ENCODE assay signal across 9 mouse cellular contexts in the genomic region with DNA sequence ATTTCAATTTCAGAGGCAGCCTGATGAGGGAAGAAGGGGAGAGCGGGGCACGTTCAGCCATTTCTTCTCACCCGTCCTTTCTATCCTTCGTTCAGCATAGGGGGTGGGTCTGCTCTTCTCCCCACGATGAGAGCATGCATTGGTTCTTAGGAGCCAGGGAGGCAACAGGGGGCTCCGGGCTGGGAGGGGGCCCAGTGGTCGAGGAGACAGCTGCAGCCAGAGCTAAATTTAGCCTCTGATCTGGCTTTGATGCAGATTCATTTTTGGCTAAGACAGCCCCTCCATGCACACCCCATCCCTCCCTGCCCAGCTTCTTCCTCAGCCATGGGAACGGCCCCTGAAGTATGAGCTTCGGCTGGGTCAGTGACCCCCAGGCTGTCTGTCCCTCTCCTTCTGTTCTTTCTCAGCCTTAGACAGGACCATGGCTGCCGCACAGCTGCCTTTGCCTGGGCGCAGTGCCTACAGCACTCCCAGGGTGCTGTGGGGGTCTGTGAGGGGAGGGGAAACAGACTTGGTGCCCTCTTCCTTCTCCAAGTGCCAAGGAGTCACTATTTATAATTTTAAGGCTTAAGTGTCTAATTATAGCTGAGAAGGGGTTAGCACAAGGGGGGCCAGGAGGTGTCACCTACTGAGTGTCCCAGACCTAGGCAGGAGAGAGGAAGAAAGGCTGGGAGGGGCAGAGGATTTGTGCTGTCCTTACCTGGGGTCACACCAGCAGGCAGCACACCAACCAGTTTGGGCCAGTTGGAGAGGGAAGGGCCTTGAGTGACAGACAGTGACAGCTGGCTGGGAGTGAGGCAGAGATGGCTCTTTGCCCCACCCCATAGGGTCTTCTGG. TPM values are rescaled to one million over a fixed set of nuclear protein-coding genes. Genes with fewer than 3 reads are reported as not detected.
DNase-seq lines count a peak whose midpoint lies in the region; ATAC-seq and TF ChIP-seq lines count a peak whose summit lies in the region.
"Had no signal": no experiment of that assay in that cellular context is flagged by ENCODE, and none has a peak within 500 bp of the region (broad histone marks: within the 10 kb centered on the region; RNA-seq: fewer than 3 reads in every experiment).

No protein-coding gene starts in this region.

- no peaks in the 10 kb centered on the region for H3K9me3 ChIP-seq in heart, embryonic 11.5 days (replicated peaks; ENCODE audit: control insufficient read depth, low read length)
- H3K9me3 ChIP-seq in embryonic facial prominence, embryonic 14.5 days (ENCODE audit: control insufficient read depth, low read length): no peaks in the 10 kb centered on the region
- H3K9me3 ChIP-seq in hindbrain, embryonic 10.5 days: no peaks in the 10 kb centered on the region
- no peaks in the 10 kb centered on the region for H3K9me3 ChIP-seq in midbrain, postnatal 0 days (ENCODE audit: low read length)
- H3K9me3 ChIP-seq: G1E had no signal

- peaks cover 9% of the 10 kb centered on the region for H3K27me3 ChIP-seq in heart, embryonic 11.5 days (ENCODE audit: control insufficient read depth, insufficient read depth, low read length)
- H3K27me3 ChIP-seq in embryonic facial prominence, embryonic 14.5 days (replicated peaks; ENCODE audit: control insufficient read depth, insufficient read depth, low read length): no peaks in the 10 kb centered on the region
- H3K27me3 ChIP-seq in hindbrain, embryonic 10.5 days (ENCODE audit: insufficient read depth, poor library complexity, severe bottlenecking): peaks cover 42% of the 10 kb centered on the region
- no peaks in the 10 kb centered on the region for H3K27me3 ChIP-seq in midbrain, postnatal 0 days (ENCODE audit: insufficient read depth, low read length)

- H3K4me1 ChIP-seq in heart, embryonic 11.5 days (ENCODE audit: control insufficient read depth, insufficient read depth, low read length): peaks cover 29% of the 10 kb centered on the region
- H3K4me1 ChIP-seq in embryonic facial prominence, embryonic 14.5 days (ENCODE audit: control insufficient read depth, insufficient read depth, low read length): peaks cover 21% of the 10 kb centered on the region
- H3K4me1 ChIP-seq in hindbrain, embryonic 10.5 days (replicated peaks): peaks cover 44% of the 10 kb centered on the region
- peaks cover 30% of the 10 kb centered on the region for H3K4me1 ChIP-seq in midbrain, postnatal 0 days (ENCODE audit: insufficient read depth, low read length)

- no peak for TF ChIP-seq CTCF in midbrain, postnatal 0 days (IDR thresholded peaks at IDR 0.05)

- H3K27ac ChIP-seq in heart, embryonic 11.5 days (ENCODE audit: low read depth, low read length): no peak overlapping the region
- peak overlapping the region; percentile 13; the same call in 1 of the 2 replicates for H3K27ac ChIP-seq in embryonic facial prominence, embryonic 14.5 days (replicated peaks; ENCODE audit: low read depth, low read length)
- H3K27ac ChIP-seq in hindbrain, embryonic 10.5 days: peak overlapping the region; percentile 60
- H3K27ac ChIP-seq in midbrain, postnatal 0 days (ENCODE audit: low read depth, low read length): no peak overlapping the region

- ATAC-seq in heart, embryonic 11.5 days (replicated peaks; ENCODE audit: insufficient number of reproducible peaks, low FRiP score, low TSS enrichment): no peak
- no peak for ATAC-seq in embryonic facial prominence, embryonic 14.5 days (ENCODE audit: low read depth)
- no peak for ATAC-seq in midbrain, postnatal 0 days (ENCODE audit: low FRiP score)
- ATAC-seq in megakaryocyte progenitor cell, adult 5-6 weeks (replicated peaks; ENCODE audit: poor library complexity): no peak

- 47% methylated on average over 11 of the region's 11 CpGs for WGBS in heart, embryonic 11.5 days (ENCODE audit: insufficient replicate concordance)
- 51% methylated on average over 11 of the region's 11 CpGs for WGBS in embryonic facial prominence, embryonic 14.5 days
- 58% methylated on average over 11 of the region's 11 CpGs for WGBS in hindbrain, embryonic 10.5 days
- 49% methylated on average over 11 of the region's 11 CpGs for WGBS in midbrain, postnatal 0 days

- H3K4me2 ChIP-seq in heart, embryonic 11.5 days: peak overlapping the region; percentile 27; the same call in 1 of the 2 replicates
- H3K4me2 ChIP-seq in embryonic facial prominence, embryonic 14.5 days (ENCODE audit: low read depth, low read length): peak overlapping the region; percentile 84
- peak overlapping the region; percentile 76; the same call in 1 of the 2 replicates for H3K4me2 ChIP-seq in midbrain, postnatal 0 days (ENCODE audit: low read depth, low read length, poor library complexity, severe bottlenecking)

- no peak for DNase-seq in heart, postnatal 4 days
- DNase-seq in embryonic facial prominence, embryonic 14.5 days (ENCODE audit: low spot score): peak; percentile 58
- no peak for DNase-seq in hindbrain, embryonic 10.5 days (ENCODE audit: low spot score)
- DNase-seq in midbrain, postnatal 0 days (ENCODE audit: low spot score): peak; percentile 47
- DNase-seq in layer of hippocampus, postnatal 25 days (ENCODE audit: extremely low spot score in 1 of 2, low spot score in 1 of 2): no peak
- no peak for DNase-seq in embryo, embryonic 11 days

- no peak overlapping the region for H3K9ac ChIP-seq in heart, embryonic 11.5 days (ENCODE audit: low read depth, low read length)
- peak overlapping the region; percentile 25; the same call in 1 of the 2 replicates for H3K9ac ChIP-seq in embryonic facial prominence, embryonic 14.5 days (ENCODE audit: low read depth, low read length)
- 0 out of 2 replicates have a peak overlapping the region, but pooled peaks have one; percentile 5 for H3K9ac ChIP-seq in midbrain, postnatal 0 days (replicated peaks; ENCODE audit: low read length, poor library complexity, severe bottlenecking)

- H3K4me3 ChIP-seq in heart, embryonic 11.5 days (ENCODE audit: low read depth, low read length): no peak overlapping the region
- no peak overlapping the region for H3K4me3 ChIP-seq in embryonic facial prominence, embryonic 14.5 days (ENCODE audit: low read depth, low read length)
- peak overlapping the region; percentile 85 for H3K4me3 ChIP-seq in hindbrain, embryonic 10.5 days
- no peak overlapping the region for H3K4me3 ChIP-seq in midbrain, postnatal 0 days (ENCODE audit: low read depth, low read length)

- H3K36me3 ChIP-seq in heart, embryonic 11.5 days (ENCODE audit: control insufficient read depth, insufficient read depth, low read length): peaks cover 2% of the 10 kb centered on the region; the same call in 1 of the 2 replicates
- peaks cover 41% of the 10 kb centered on the region for H3K36me3 ChIP-seq in embryonic facial prominence, embryonic 14.5 days (ENCODE audit: control insufficient read depth, insufficient read depth, low read length)
- H3K36me3 ChIP-seq in hindbrain, embryonic 10.5 days: peaks cover 54% of the 10 kb centered on the region
- peaks cover 28% of the 10 kb centered on the region for H3K36me3 ChIP-seq in midbrain, postnatal 0 days (ENCODE audit: insufficient read depth, low read length)
- H3K36me3 ChIP-seq: G1E had no signal

RNA-seq across cellular contexts. Expression of a gene that starts 3.4 kb away (rescaled TPM):
- 2.2 and 2.8 TPM in 2 replicates for polyA plus RNA-seq in heart, embryonic 11.5 days (2014; fragmentation: Nextera tagmentation; extraction: Ambion mirVana)
- total RNA-seq in heart, postnatal 4 days (2021): 1 to 10 TPM; 7.5 to 8.1 TPM
- 14.4 and 16.6 TPM in 2 replicates for polyA plus RNA-seq in embryonic facial prominence, embryonic 14.5 days (2014; fragmentation: Nextera tagmentation; extraction: Ambion mirVana)
- 9.9 and 24.3 TPM in 2 replicates for polyA plus RNA-seq in hindbrain, embryonic 10.5 days (2016; fragmentation: Nextera tagmentation; extraction: Ambion mirVana)
- total RNA-seq in midbrain, postnatal 0 days (2014; rRNA removed): 126 and 148 TPM in 2 replicates
- 17.1 and 18.4 TPM in 2 replicates for polyA plus RNA-seq in midbrain, postnatal 0 days (2015; fragmentation: Nextera tagmentation; extraction: Ambion mirVana)
- total RNA-seq in layer of hippocampus, postnatal 25 days (2021): 10 to 100 TPM; 35.1 to 41.9 TPM
- 0.05 and 0.07 TPM in 2 replicates for total RNA-seq in megakaryocyte progenitor cell, adult 5-6 weeks (2015)
- not detected in 2 replicates for total RNA-seq in megakaryocyte progenitor cell, adult 5-6 weeks (2017)

RNA-seq across cellular contexts. Expression of a gene that starts 21.5 kb away (rescaled TPM):
- polyA plus RNA-seq in heart, embryonic 11.5 days (2014; fragmentation: Nextera tagmentation; extraction: Ambion mirVana): 0.79 and 1.5 TPM in 2 replicates
- total RNA-seq in heart, postnatal 4 days (2021): 1 to 10 TPM in 1 of 2 experiments, under 1 TPM in 1; 0.54 to 1.2 TPM
- polyA plus RNA-seq in embryonic facial prominence, embryonic 14.5 days (2014; fragmentation: Nextera tagmentation; extraction: Ambion mirVana): 5.8 and 6.4 TPM in 2 replicates
- 2.1 and 2.9 TPM in 2 replicates for polyA plus RNA-seq in hindbrain, embryonic 10.5 days (2016; fragmentation: Nextera tagmentation; extraction: Ambion mirVana)
- 0.93 and 1.2 TPM in 2 replicates for total RNA-seq in midbrain, postnatal 0 days (2014; rRNA removed)
- 2.2 and 2.8 TPM in 2 replicates for polyA plus RNA-seq in midbrain, postnatal 0 days (2015; fragmentation: Nextera tagmentation; extraction: Ambion mirVana)
- 1 to 10 TPM; 2.1 to 3.1 TPM for total RNA-seq in layer of hippocampus, postnatal 25 days (2021)
- 17.9 and 18.7 TPM in 2 replicates for total RNA-seq in megakaryocyte progenitor cell, adult 5-6 weeks (2015)
- total RNA-seq in megakaryocyte progenitor cell, adult 5-6 weeks (2017): 17.8 and 25.1 TPM in 2 replicates
- polyA plus RNA-seq: G1E had no signal

RNA-seq across cellular contexts. Expression of a gene that starts 29.7 kb away (rescaled TPM):
- 6.5 and 7.6 TPM in 2 replicates for polyA plus RNA-seq in heart, embryonic 11.5 days (2014; fragmentation: Nextera tagmentation; extraction: Ambion mirVana)
- total RNA-seq in heart, postnatal 4 days (2021): 1 to 10 TPM; 5.3 to 6.0 TPM
- polyA plus RNA-seq in embryonic facial prominence, embryonic 14.5 days (2014; fragmentation: Nextera tagmentation; extraction: Ambion mirVana): 12.0 and 13.2 TPM in 2 replicates
- 13.4 and 17.2 TPM in 2 replicates for polyA plus RNA-seq in hindbrain, embryonic 10.5 days (2016; fragmentation: Nextera tagmentation; extraction: Ambion mirVana)
- total RNA-seq in midbrain, postnatal 0 days (2014; rRNA removed): 35.3 and 42.2 TPM in 2 replicates
- polyA plus RNA-seq in midbrain, postnatal 0 days (2015; fragmentation: Nextera tagmentation; extraction: Ambion mirVana): 50.9 and 51.9 TPM in 2 replicates
- total RNA-seq in layer of hippocampus, postnatal 25 days (2021): 10 to 100 TPM; 16.5 to 18.4 TPM
- 3.1 and 3.6 TPM in 2 replicates for total RNA-seq in megakaryocyte progenitor cell, adult 5-6 weeks (2015)
- total RNA-seq in megakaryocyte progenitor cell, adult 5-6 weeks (2017): 3.8 and 4.3 TPM in 2 replicates

RNA-seq across cellular contexts. Expression of a gene that starts 29.8 kb away (rescaled TPM):
- 57.7 and 61.8 TPM in 2 replicates for polyA plus RNA-seq in heart, embryonic 11.5 days (2014; fragmentation: Nextera tagmentation; extraction: Ambion mirVana)
- total RNA-seq in heart, postnatal 4 days (2021): 10 to 100 TPM; 33.9 to 34.2 TPM
- 58.3 and 62.2 TPM in 2 replicates for polyA plus RNA-seq in embryonic facial prominence, embryonic 14.5 days (2014; fragmentation: Nextera tagmentation; extraction: Ambion mirVana)
- 79.2 and 94.1 TPM in 2 replicates for polyA plus RNA-seq in hindbrain, embryonic 10.5 days (2016; fragmentation: Nextera tagmentation; extraction: Ambion mirVana)
- 47.6 and 60.4 TPM in 2 replicates for total RNA-seq in midbrain, postnatal 0 days (2014; rRNA removed)
- polyA plus RNA-seq in midbrain, postnatal 0 days (2015; fragmentation: Nextera tagmentation; extraction: Ambion mirVana): 69.6 and 82.7 TPM in 2 replicates
- 10 to 100 TPM; 43.1 to 48.2 TPM for total RNA-seq in layer of hippocampus, postnatal 25 days (2021)
- total RNA-seq in megakaryocyte progenitor cell, adult 5-6 weeks (2015): 43.4 and 45.8 TPM in 2 replicates
- total RNA-seq in megakaryocyte progenitor cell, adult 5-6 weeks (2017): 66.0 and 85.7 TPM in 2 replicates

RNA-seq across cellular contexts. Expression of a gene that starts 39.4 kb away (rescaled TPM):
- 0.53 and 0.83 TPM in 2 replicates for polyA plus RNA-seq in heart, embryonic 11.5 days (2014; fragmentation: Nextera tagmentation; extraction: Ambion mirVana)
- total RNA-seq in heart, postnatal 4 days (2021): 1 to 10 TPM; 3.2 to 3.4 TPM
- 6.4 and 9.7 TPM in 2 replicates for polyA plus RNA-seq in embryonic facial prominence, embryonic 14.5 days (2014; fragmentation: Nextera tagmentation; extraction: Ambion mirVana)
- 0.95 and 1.3 TPM in 2 replicates for polyA plus RNA-seq in hindbrain, embryonic 10.5 days (2016; fragmentation: Nextera tagmentation; extraction: Ambion mirVana)
- total RNA-seq in midbrain, postnatal 0 days (2014; rRNA removed): not detected in 2 replicates
- 0.41 and 0.49 TPM in 2 replicates for polyA plus RNA-seq in midbrain, postnatal 0 days (2015; fragmentation: Nextera tagmentation; extraction: Ambion mirVana)
- under 1 TPM; 0.76 to 0.94 TPM for total RNA-seq in layer of hippocampus, postnatal 25 days (2021)
- total RNA-seq in megakaryocyte progenitor cell, adult 5-6 weeks (2015): 1.1 and 2.6 TPM in 2 replicates
- total RNA-seq in megakaryocyte progenitor cell, adult 5-6 weeks (2017): 2.3 and 2.5 TPM in 2 replicates

Comparison
In these comparisons a context has a peak if more than half of its experiments do, and no peak if none do; other contexts are left out.
1. H3K27ac ChIP-seq: peak in embryonic facial prominence, embryonic 14.5 days (single experiment) and hindbrain, embryonic 10.5 days (single experiment); none in heart, embryonic 11.5 days (single experiment) and midbrain, postnatal 0 days (single experiment).
2. H3K4me2 ChIP-seq: peak in every context shown above with its lines; median percentile 84 in embryonic facial prominence, embryonic 14.5 days; 76 in midbrain, postnatal 0 days; 27 in heart, embryonic 11.5 days.
3. DNase-seq: peak in embryonic facial prominence, embryonic 14.5 days (single experiment) and midbrain, postnatal 0 days (single experiment); none in heart, postnatal 4 days (single experiment), hindbrain, embryonic 10.5 days (single experiment), layer of hippocampus, postnatal 25 days (0 of 2) and embryo, embryonic 11 days (single experiment).
4. RNA of a gene that starts 3.4 kb away (total RNA-seq): 126 to 148 TPM in midbrain, postnatal 0 days, 35.1 to 41.9 TPM in layer of hippocampus, postnatal 25 days and 7.5 to 8.1 TPM in heart, postnatal 4 days; 0.05 to 0.07 TPM in megakaryocyte progenitor cell, adult 5-6 weeks; every median in the first group is over 4 times any median in the second.